Mouse (Mus musculus) urinary bladder, adult 18-20 months (tissue): ENCODE data around the gene Grip2.

Source experiments
- DNase-seq, 2 experiments: peaks; one replicate each; pipeline ENCODE4 v3.0.0; 2022; ENCODE audit warnings: low spot score in 2 of 2, mixed read lengths in 2 of 2

Grip2 gene

DNA sequence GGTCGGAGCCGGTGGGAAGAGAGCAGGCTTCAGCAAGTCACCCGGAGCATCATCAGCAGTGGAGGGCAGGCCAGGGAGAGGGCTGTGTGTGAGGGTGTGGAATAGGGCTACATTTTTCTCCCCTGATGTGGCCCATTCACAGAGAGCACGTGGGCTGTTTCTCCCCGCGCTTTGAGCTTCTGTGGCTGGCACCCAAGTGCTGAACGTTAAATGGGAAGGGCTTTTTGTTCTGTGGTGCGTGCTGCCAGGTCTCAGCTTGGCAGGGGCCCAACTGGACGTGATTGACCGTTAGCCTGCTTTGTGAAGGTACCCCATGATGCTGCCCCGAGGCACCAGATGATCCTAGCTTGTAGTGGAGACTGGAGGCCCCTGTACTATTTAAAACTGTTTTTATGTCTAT, 94.9 kb downstream of the Grip2 start:
- no peak for DNase-seq

DNA sequence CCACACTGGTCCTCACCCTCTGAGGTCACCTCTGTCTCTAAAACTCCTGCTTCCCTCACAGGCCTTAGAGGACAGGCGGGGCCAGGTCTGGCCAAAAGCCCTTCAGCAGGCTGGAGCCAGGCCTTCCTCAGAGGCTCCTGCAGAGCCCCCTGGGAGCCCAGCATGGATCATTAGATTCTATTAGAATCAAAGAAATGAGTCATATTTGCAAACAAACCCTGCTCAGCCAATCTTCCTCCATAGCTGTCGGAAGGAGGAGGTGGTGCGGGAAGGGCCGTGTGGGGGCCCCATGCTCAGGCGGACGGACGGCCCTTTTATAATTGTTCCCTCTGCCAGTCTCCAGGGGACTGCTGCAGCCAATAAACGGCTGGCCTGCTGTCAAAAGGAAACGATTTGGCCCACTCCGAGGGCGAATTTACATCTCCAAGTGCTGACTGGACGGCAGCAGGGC, 97.3 kb downstream of the Grip2 start:
- peak in 1 of 2 experiments; percentile 58 for DNase-seq

- DNase-seq = no peak
Observed at GRCm38 (mm10) chr6:91728939-91729619, 98.0 kb downstream of the Grip2 start.

GRCm38 (mm10) chr6:91727361-91727760, 99.7 kb downstream of the Grip2 start:
- DNase-seq = no peak

GRCm38 (mm10) chr6:91721215-91721701, 105.8 kb downstream of the Grip2 start:
- DNase-seq = no peak

- DNase-seq = no peak
Observed at GRCm38 (mm10) chr6:91720588-91721214, 106.3 kb downstream of the Grip2 start.

DNA sequence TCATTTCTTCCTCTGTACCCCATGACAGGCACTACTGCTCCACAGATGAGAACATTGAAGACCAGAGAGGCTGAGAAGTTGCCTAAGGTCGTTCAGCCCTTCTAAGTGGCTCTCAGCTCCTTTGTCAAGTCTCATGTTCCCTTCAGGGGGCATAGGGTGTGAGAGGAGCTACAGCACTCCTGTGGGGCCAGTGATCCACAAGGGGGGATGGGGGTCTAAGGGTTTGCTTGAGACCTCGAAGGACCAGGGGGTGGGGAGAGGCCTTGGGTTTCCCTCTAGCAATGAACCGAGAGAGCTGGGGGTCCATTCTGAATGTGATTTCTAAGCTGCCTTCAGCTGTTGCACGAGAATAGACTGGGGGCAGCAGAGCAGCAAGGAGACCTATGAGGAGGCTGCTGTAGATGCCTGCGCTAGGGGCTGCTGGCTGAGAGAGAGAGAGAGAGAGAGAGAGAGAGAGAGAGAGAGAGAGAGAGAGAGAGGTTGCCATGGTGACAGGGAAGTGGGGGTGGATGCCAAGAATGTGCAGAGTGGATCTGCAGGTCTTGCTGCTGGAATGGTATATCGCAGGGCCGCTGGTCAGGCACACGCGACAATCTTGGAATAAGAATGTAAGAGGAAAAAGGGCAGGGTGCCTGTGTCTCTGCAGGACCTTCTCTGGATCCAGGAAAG, 107.1 kb downstream of the Grip2 start:
- DNase-seq = no peak

- DNase-seq = no peak
Observed at GRCm38 (mm10) chr6:91719042-91719747, 107.9 kb downstream of the Grip2 start.

DNA sequence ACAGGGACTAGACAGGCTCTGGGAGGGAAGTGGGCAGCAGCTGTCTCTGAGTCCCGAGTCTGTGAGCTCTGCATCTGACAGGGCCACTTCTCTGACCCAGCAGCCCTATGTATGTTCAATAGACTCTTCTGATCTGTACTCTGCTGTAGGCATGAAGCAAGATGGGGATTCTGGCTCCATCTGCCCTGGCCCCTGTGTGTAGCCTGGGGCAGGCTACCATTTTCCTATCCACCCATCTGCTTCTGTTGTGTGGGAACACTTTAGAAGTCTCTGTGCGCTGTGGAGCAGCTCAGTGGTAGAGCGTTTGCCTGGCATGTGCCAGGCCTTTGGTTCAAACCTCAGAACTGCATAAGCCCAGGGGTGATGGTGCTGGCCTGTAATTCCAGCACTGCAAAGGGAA, 108.4 kb downstream of the Grip2 start:
- no peak for DNase-seq

DNA sequence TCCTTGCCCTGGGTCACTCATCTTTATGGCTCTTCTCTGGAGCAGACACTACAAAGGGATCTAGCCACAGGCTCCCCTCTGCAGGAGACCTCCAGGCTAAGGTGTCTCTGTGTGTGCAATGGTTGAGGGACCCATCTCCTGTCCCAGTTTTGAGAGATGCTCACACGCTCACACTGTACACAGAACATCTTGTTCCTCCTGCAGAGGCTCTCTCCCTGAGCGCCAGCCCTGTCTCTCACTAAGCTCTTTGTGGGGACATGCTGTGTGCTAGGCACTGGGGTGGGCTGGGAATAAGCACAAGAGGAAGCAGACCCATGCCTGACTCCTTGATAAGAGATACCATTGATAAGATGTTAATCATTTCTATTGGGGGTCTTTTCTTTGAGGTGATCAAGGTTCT, 109.0 kb downstream of the Grip2 start:
- no peak for DNase-seq

GRCm38 (mm10) chr6:91715988-91716810, 110.9 kb downstream of the Grip2 start:
- DNase-seq = no peak

GRCm38 (mm10) chr6:91715023-91715422, 112.0 kb downstream of the Grip2 start:
- no peak for DNase-seq

DNA sequence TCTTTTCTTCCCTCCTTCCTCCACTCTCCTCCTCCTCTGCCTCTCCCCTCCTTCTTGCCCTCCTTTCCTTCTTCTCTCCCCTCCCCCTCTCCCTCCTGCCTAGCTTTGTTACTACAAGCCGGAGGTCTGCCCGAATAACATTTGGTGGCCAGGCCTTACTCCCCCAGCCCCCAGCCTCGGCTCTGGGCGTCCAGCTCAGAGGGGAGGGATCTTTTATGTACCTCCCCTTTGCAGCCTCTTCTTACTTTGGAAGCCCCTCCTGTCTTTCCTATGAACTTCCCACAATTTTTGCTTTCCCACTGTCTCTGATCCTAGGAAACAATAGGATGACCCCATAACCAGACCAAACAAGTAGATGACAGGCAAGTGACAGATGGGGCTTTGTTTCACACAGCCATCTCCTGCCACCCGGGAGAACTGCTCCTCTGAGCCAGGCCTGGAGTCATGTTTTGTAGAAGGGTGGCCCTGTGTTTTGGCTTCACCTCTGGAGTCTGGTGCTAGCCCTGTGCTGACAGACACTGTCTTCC, 113.6 kb downstream of the Grip2 start:
- no peak for DNase-seq

GRCm38 (mm10) chr6:91712855-91713331, 114.2 kb downstream of the Grip2 start:
- DNase-seq = peak; percentile 57 to 72

- no peak for DNase-seq
Observed at GRCm38 (mm10) chr6:91712097-91712854, 114.8 kb downstream of the Grip2 start.
